In the genomic region with DNA sequence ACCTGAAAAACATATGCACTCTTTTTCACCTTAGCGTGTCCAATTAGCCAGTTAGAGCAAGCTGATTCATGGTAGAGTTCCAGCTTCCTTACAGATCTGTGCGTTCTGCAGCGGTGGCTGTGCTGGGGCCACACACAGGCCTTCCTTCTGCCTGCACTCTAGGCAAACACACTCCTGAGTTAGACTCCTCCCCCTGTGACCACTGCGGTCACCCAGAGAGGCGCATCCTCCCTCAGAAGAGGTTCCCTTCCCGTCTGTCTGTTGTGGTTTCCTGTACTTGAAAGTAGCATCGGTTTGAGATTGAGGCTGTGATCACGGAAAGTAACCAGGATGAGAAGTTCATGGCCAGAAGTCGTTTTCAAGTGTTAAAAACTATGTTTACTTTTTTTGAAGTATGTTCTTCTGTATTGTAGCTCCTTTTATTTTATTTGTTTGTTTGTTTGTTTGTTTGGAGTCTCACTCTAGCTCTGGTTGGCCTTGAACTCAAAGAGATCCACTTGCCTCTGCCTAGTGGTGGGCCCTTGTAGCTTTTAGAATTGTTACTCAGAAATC, we compare ENCODE assay signal across 9 mouse cellular contexts.
DNase-seq lines count a peak whose midpoint lies in the region; ATAC-seq and TF ChIP-seq lines count a peak whose summit lies in the region.
"Had no signal": no experiment of that assay in that cellular context is flagged by ENCODE, and none has a peak within 500 bp of the region (broad histone marks: within the 10 kb centered on the region; RNA-seq: fewer than 3 reads in every experiment).

No protein-coding gene starts in this region.

- H3K27me3 ChIP-seq in kidney, embryonic 14.5 days (ENCODE audit: control insufficient read depth, insufficient read depth, low read length) = no peaks in the 10 kb centered on the region

- H3K9ac ChIP-seq in kidney, embryonic 14.5 days (ENCODE audit: low read depth, low read length) = no peak overlapping the region

- no peaks in the 10 kb centered on the region for H3K9me3 ChIP-seq in kidney, embryonic 14.5 days (ENCODE audit: control insufficient read depth, low read length)

- 0 out of 2 replicates have a peak, but pooled peaks have one; percentile 38 for ATAC-seq in kidney, embryonic 14.5 days (ENCODE audit: low FRiP score, low TSS enrichment)
- peak; percentile 97 to 99 for ATAC-seq in hematopoietic stem cell, adult 5-6 weeks (replicated peaks in 1 of 2; ENCODE audit: insufficient read depth in 1 of 2, low FRiP score in 2 of 2, low TSS enrichment in 1 of 2, low read depth in 1 of 2, poor library complexity in 2 of 2, severe bottlenecking in 2 of 2)
- ATAC-seq in erythroblast, adult 5-6 weeks (replicated peaks; ENCODE audit: low FRiP score, poor library complexity, severe bottlenecking) = no peak

- no peak overlapping the region for H3K4me3 ChIP-seq in kidney, embryonic 14.5 days (ENCODE audit: low read length)
- no peak overlapping the region for H3K4me3 ChIP-seq in layer of hippocampus, adult 2 months

- no peak overlapping the region for H3K27ac ChIP-seq in kidney, embryonic 14.5 days (ENCODE audit: low read depth, low read length)
- no peak overlapping the region for H3K27ac ChIP-seq in layer of hippocampus, adult 2 months
- H3K27ac ChIP-seq: kidney, postnatal 0 days had no signal

- H3K36me3 ChIP-seq in kidney, embryonic 14.5 days (ENCODE audit: control insufficient read depth, insufficient read depth, low read length) = peaks cover 39% of the 10 kb centered on the region

- no peak for TF ChIP-seq CTCF in layer of hippocampus, adult 2 months (conservative IDR thresholded peaks at IDR 0.05)

- 49% methylated on average over 9 of the region's 9 CpGs for WGBS in kidney, embryonic 14.5 days

- H3K4me1 ChIP-seq in kidney, embryonic 14.5 days (ENCODE audit: control insufficient read depth, insufficient read depth, low read length) = peaks cover 3% of the 10 kb centered on the region; the same call in 1 of the 2 replicates

- no peak overlapping the region for H3K4me2 ChIP-seq in kidney, embryonic 14.5 days (replicated peaks; ENCODE audit: low read depth, low read length)

- DNase-seq in kidney, postnatal 4 days = no peak
- peak; percentile 35 for DNase-seq in lung, postnatal 14 days
- DNase-seq in thymus, postnatal 10 days (ENCODE audit: low spot score in 2 of 2) = peak; percentile 62 to 65
- DNase-seq in layer of hippocampus, adult 2 months (ENCODE audit: low spot score in 2 of 2) = no peak
- DNase-seq in adrenal gland, postnatal 10 days = no peak

Comparison
In these comparisons a context has a peak if more than half of its experiments do, and no peak if none do; other contexts are left out.
1. DNase-seq: peak in lung, postnatal 14 days (single experiment) and thymus, postnatal 10 days (2 of 2); none in kidney, postnatal 4 days (0 of 2), layer of hippocampus, adult 2 months (0 of 2) and adrenal gland, postnatal 10 days (single experiment).